Comparison of ENCODE assay signal across 15 mouse cellular contexts in genomic region chr6:17938631-17939346, GRCm38 (mm10).
A peak's percentile ranks its signal among the peaks of the same experiment; 100 is the strongest.
DNase-seq lines count a peak whose midpoint lies in the region; ATAC-seq and TF ChIP-seq lines count a peak whose summit lies in the region.
"Had no signal": no experiment of that assay in that cellular context is flagged by ENCODE, and none has a peak within 500 bp of the region (broad histone marks: within the 10 kb centered on the region; RNA-seq: fewer than 3 reads in every experiment).

No protein-coding gene starts in this region.

- no peak for TF ChIP-seq CTCF in lung, postnatal 0 days (IDR thresholded peaks at IDR 0.05)
- TF ChIP-seq CTCF in intestine, postnatal 0 days (IDR thresholded peaks at IDR 0.05; ENCODE audit: low read depth) = no peak
- TF ChIP-seq CTCF in stomach, postnatal 0 days (IDR thresholded peaks at IDR 0.05; ENCODE audit: low read depth) = no peak

- H3K4me1 ChIP-seq in lung, postnatal 0 days (ENCODE audit: insufficient read depth, low read depth, low read length) = no peaks in the 10 kb centered on the region
- H3K4me1 ChIP-seq in intestine, postnatal 0 days (replicated peaks; ENCODE audit: control insufficient read depth, insufficient read depth, low read length) = no peaks in the 10 kb centered on the region
- H3K4me1 ChIP-seq in stomach, postnatal 0 days (replicated peaks; ENCODE audit: control insufficient read depth, insufficient read depth) = no peaks in the 10 kb centered on the region
- H3K4me1 ChIP-seq in embryonic facial prominence, embryonic 10.5 days = peaks cover 19% of the 10 kb centered on the region
- H3K4me1 ChIP-seq: midbrain, embryonic 12.5 days had no signal

- H3K36me3 ChIP-seq in lung, postnatal 0 days (ENCODE audit: insufficient read depth, low read length) = no peaks in the 10 kb centered on the region
- peaks cover 8% of the 10 kb centered on the region; the same call in 1 of the 2 replicates for H3K36me3 ChIP-seq in intestine, postnatal 0 days (ENCODE audit: control insufficient read depth, insufficient read depth)
- no peaks in the 10 kb centered on the region for H3K36me3 ChIP-seq in stomach, postnatal 0 days (ENCODE audit: control insufficient read depth, insufficient read depth, low read length)
- H3K36me3 ChIP-seq in embryonic facial prominence, embryonic 10.5 days (replicated peaks) = peaks cover 24% of the 10 kb centered on the region

- H3K27me3 ChIP-seq in lung, postnatal 0 days (replicated peaks; ENCODE audit: insufficient read depth, low read length) = no peaks in the 10 kb centered on the region
- no peaks in the 10 kb centered on the region for H3K27me3 ChIP-seq in intestine, postnatal 0 days (replicated peaks; ENCODE audit: control insufficient read depth, insufficient read depth, low read length)
- no peaks in the 10 kb centered on the region for H3K27me3 ChIP-seq in stomach, postnatal 0 days (ENCODE audit: control insufficient read depth, insufficient read depth, low read length)
- no peaks in the 10 kb centered on the region for H3K27me3 ChIP-seq in embryonic facial prominence, embryonic 10.5 days (replicated peaks; ENCODE audit: low read depth, poor library complexity, severe bottlenecking)
- H3K27me3 ChIP-seq: heart, embryonic 13.5 days; hindbrain, embryonic 13.5 days; midbrain, embryonic 12.5 days had no signal

- DNase-seq in lung, postnatal 0 days (ENCODE audit: low spot score) = peak; percentile 24
- DNase-seq in lung, postnatal 36 days = no peak
- DNase-seq in c-Kit-positive CD71-positive TER-119-positive erythroid progenitor cells, embryonic 14.5 days (ENCODE audit: low spot score) = peak; percentile 19
- DNase-seq in stomach, postnatal 0 days (ENCODE audit: low spot score) = no peak
- DNase-seq in embryonic facial prominence, embryonic 10.5 days (ENCODE audit: low spot score) = no peak
- DNase-seq in thymus, adult 18-20 months = no peak
- DNase-seq: cerebellum, postnatal 10 days; kidney, postnatal 14 days; lung, adult 18-20 months; thymus, postnatal 4 days had no signal

- H3K4me2 ChIP-seq in lung, postnatal 0 days (replicated peaks; ENCODE audit: low read depth, low read length) = no peak overlapping the region
- H3K4me2 ChIP-seq in intestine, postnatal 0 days (replicated peaks; ENCODE audit: low read depth) = no peak overlapping the region
- no peak overlapping the region for H3K4me2 ChIP-seq in stomach, postnatal 0 days (replicated peaks; ENCODE audit: low read depth)
- H3K4me2 ChIP-seq: heart, embryonic 13.5 days; hindbrain, embryonic 13.5 days; midbrain, embryonic 12.5 days had no signal

- no peak for TF ChIP-seq EP300 in lung, postnatal 0 days (IDR thresholded peaks at IDR 0.05)
- no peak for TF ChIP-seq EP300 in stomach, postnatal 0 days (optimal IDR thresholded peaks at IDR 0.05)

- no peak overlapping the region for H3K9ac ChIP-seq in lung, postnatal 0 days (replicated peaks; ENCODE audit: low read depth)
- H3K9ac ChIP-seq in intestine, postnatal 0 days (ENCODE audit: low read depth, low read length) = no peak overlapping the region
- no peak overlapping the region for H3K9ac ChIP-seq in stomach, postnatal 0 days (ENCODE audit: low read length)
- H3K9ac ChIP-seq: heart, embryonic 13.5 days; hindbrain, embryonic 13.5 days; midbrain, embryonic 12.5 days had no signal

- WGBS in lung, postnatal 0 days = 48% methylated on average over 11 of the region's 11 CpGs
- 24% methylated on average over 11 of the region's 11 CpGs for WGBS in intestine, postnatal 0 days
- WGBS in stomach, postnatal 0 days = 44% methylated on average over 11 of the region's 11 CpGs
- 71% methylated on average over 11 of the region's 11 CpGs for WGBS in embryonic facial prominence, embryonic 10.5 days

- H3K27ac ChIP-seq in lung, postnatal 0 days (ENCODE audit: low read length) = no peak overlapping the region
- H3K27ac ChIP-seq in intestine, postnatal 0 days (ENCODE audit: low read depth, low read length) = no peak overlapping the region
- H3K27ac ChIP-seq in stomach, postnatal 0 days (replicated peaks) = no peak overlapping the region
- H3K27ac ChIP-seq in embryonic facial prominence, embryonic 10.5 days (replicated peaks) = no peak overlapping the region
- H3K27ac ChIP-seq: heart, embryonic 13.5 days; hindbrain, embryonic 13.5 days; midbrain, embryonic 12.5 days had no signal

- ATAC-seq in lung, postnatal 0 days = peak; percentile 44; the same call in 1 of the 2 replicates
- ATAC-seq in intestine, postnatal 0 days = peak; percentile 72
- ATAC-seq in stomach, postnatal 0 days (ENCODE audit: low FRiP score, low TSS enrichment) = peak; percentile 74
- ATAC-seq: activated CD4-positive, CD25-positive, alpha-beta regulatory T cell, adult 4 months had no signal

- no peak overlapping the region for H3K4me3 ChIP-seq in lung, postnatal 0 days (ENCODE audit: low read depth, low read length)
- no peak overlapping the region for H3K4me3 ChIP-seq in intestine, postnatal 0 days (ENCODE audit: low read depth, low read length)
- H3K4me3 ChIP-seq in stomach, postnatal 0 days (ENCODE audit: low read depth, low read length) = no peak overlapping the region
- H3K4me3 ChIP-seq in embryonic facial prominence, embryonic 10.5 days = no peak overlapping the region
- H3K4me3 ChIP-seq: heart, embryonic 13.5 days; hindbrain, embryonic 13.5 days; midbrain, embryonic 12.5 days had no signal

- H3K9me3 ChIP-seq in lung, postnatal 0 days (ENCODE audit: low read length) = no peaks in the 10 kb centered on the region
- no peaks in the 10 kb centered on the region for H3K9me3 ChIP-seq in intestine, postnatal 0 days (ENCODE audit: control insufficient read depth)
- no peaks in the 10 kb centered on the region for H3K9me3 ChIP-seq in stomach, postnatal 0 days (ENCODE audit: control insufficient read depth, low read length)
- H3K9me3 ChIP-seq in embryonic facial prominence, embryonic 10.5 days = no peaks in the 10 kb centered on the region
- H3K9me3 ChIP-seq: heart, embryonic 13.5 days; hindbrain, embryonic 13.5 days; midbrain, embryonic 12.5 days had no signal

Comparison
In these comparisons a context has a peak if more than half of its experiments do, and no peak if none do; other contexts are left out.
1. DNase-seq: peak in lung, postnatal 0 days (single experiment) and c-Kit-positive CD71-positive TER-119-positive erythroid progenitor cells, embryonic 14.5 days (single experiment); none in lung, postnatal 36 days (single experiment), stomach, postnatal 0 days (single experiment), embryonic facial prominence, embryonic 10.5 days (single experiment) and thymus, adult 18-20 months (0 of 2).
2. Peak in every context shown above with its lines, with median percentiles within 50 percentile points of each other: ATAC-seq.